Mouse (Mus musculus) adipocyte (in vitro differentiated cells): Measurements from ENCODE around the gene Rbp7.
"Not testable (repeated sequence)": the region's sequence is repeated elsewhere in the genome, so short reads cannot be mapped to it uniquely, and the experiment has no call there.

Experiments used
- DNase-seq: peaks from one replicate; pipeline ENCODE4 v3.0.0-alpha.2; 2016; ENCODE audit warnings: low spot score

The Rbp7 gene

GRCm38 (mm10) chr4:149457163-149457562 lies 2.4 kb upstream of the Rbp7 start:
- not testable (repeated sequence) for DNase-seq

- DNase-seq: no peak
Measured at GRCm38 (mm10) chr4:149454263-149454662, 515 bp downstream of the Rbp7 start.

DNA sequence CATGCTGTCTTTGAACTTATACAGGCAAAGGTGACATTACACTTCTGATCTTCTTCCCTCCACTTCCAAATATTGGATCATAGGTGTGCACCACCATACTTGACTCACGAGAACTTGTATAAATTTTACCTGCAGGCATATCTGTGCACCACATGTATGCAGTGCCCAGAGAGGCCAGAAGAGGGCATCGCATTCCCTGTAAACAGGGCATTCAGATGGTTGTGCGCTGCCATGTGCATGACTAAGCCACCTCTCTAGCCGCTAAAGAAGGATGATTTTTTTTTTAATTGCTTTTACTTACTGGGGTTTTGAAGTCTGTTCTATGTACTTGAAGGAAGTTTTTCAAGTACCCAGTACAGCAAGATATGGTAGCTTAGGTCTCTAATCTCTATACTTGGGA lies 1.1 kb downstream of the Rbp7 start:
- no peak for DNase-seq

GRCm38 (mm10) chr4:149450636-149451035 lies 4.1 kb downstream of the Rbp7 start:
- no peak for DNase-seq

- no peak for DNase-seq
Measured at GRCm38 (mm10) chr4:149446309-149446708, 8.5 kb downstream of the Rbp7 start.

DNA sequence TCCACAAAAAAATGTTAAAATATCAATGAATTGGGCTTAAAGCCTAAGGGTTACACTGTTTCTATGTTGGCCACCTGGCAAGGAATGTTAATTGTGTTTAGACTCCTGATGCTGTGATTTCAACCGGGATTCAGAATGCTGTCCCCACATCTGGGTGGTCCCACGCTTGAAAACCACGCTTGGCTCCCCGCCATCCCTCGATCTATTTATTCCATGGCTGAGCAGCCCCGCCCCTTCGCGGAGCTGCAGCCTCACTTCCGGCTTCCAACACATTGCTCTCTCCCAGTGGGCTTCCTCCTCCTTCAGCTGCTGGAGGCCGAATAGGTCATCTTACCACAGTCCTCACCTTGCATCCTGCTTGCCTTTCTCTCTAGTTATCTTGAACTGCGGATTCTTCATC lies 8.9 kb downstream of the Rbp7 start:
- no peak for DNase-seq

- DNase-seq: peak; percentile 92
Measured at GRCm38 (mm10) chr4:149444964-149445701, 9.6 kb downstream of the Rbp7 start.

- DNase-seq: no peak
Measured at GRCm38 (mm10) chr4:149444465-149444864, 10.3 kb downstream of the Rbp7 start.

DNA sequence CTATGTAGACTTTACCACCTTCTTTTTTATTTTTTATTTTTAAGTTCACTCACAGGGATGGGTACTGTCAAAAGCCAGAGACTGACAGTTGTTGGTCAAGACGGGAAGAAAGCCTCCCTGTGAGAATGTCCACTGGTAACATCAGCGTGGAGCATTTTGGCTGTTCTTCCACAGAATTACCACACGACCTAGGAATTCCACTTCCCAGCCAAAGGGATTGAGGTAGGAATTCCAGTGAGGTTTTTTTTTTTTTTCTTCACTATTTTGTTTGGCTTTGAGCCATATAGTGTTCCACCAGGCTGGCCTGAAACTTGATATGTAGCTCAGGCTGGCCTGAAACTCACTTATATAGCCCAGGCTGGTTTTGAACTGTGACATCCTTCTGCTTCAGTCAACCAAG lies 12.3 kb downstream of the Rbp7 start:
- peak; percentile 73 for DNase-seq

DNA sequence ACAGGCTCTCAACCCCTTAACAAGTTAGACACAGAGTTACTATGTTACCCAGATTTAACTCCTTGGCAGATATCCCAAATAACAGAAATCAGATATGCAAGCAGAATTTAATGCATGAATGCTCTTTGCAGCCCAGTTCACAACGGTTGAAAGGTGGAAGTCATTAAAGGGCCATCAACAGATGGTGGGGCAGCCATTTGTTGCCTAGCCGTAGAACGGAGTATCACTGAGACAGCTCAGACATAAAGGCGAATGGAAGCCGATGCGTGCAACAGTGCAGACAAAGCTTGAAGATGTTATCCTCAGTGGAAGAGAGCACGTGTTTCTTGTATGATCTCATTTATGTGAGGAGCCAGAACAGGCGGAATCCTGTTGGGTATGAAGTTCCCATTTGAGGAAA lies 14.2 kb downstream of the Rbp7 start:
- no peak for DNase-seq

DNA sequence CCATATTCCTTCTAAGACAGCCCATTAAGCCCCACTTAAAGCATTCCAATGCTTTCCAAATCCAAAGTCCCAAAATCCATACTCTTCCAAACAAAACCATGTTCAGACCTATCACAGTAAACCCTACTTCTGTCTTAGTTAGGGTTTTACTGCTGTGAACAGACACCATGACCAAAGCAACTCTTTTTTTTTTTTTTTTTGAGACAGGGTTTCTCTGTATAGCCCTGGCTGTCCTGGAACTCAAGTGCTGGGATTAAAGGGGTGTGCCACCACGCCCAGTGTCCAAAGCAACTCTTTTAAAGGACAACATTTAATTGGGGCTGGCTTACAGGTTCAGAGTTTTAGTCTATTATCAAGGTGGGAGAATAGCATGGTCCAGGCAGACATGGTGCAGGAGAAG lies 22.9 kb downstream of the Rbp7 start:
- DNase-seq: not testable (repeated sequence)

DNA sequence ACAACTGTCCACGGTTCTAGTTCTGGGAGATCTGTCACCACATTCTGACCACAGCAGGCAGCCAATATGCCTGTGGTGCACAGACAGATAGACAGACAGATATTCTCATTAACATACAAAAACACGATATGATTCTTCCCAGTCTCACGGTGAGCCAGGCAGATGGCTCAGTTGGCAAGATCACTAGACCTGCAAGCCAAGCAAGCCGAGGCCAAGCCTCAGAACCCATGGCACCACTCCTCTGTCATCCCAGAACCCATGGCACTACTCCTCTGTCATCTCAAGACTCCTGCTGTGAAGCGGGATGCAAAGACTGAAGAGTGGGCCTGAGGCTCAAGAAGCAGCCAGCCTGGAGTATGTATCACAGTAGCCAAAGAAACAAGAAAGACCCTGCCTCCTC lies 25.2 kb downstream of the Rbp7 start:
- DNase-seq: no peak

DNA sequence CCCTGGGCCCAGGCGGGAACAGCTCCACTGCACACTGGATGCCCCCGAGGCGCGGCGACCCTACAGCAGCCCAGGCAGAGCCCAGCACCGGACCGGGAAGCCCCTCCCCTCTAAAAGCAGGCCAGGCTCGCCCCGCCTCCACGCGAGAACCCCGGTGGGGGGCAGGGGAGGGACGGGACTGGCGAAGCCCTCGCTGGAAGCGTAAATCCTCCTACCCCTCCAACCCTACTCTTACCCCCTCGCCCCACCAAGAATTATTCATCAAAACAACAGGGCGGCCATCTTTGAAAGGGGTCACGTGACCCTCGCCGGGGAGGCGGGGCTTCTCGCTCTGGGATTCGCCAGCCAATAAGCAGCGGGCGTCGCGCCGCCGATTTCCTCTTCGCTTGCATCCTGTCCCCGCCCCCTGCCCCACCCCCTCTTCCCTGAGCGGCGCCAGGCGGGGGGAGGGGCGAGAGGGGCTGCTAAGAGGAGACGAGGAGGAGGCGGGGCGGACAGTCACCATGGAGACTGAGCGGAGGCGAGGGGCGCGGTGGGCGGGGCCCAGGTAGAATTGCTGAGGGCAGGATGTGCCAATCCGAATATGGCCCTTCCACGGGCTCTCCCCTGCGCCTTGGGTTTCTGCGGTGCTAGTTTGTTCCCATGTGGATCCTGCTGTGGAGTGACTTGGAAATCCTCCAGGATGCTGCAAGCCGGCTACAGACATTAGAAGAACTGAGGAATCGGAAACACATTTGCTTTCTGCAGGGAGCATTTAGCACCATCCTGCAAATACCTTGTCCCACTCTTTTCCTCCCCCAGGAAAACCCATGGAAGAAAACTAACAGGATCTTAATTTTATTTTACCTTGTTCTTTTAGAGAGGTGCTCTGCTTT lies 28.2 kb downstream of the Rbp7 start, which contains the start of gene Ube4b:
Gene Ube4b, minus strand, starts transcription at position 425 of the 875 bp plus-strand sequence.
- peak; percentile 96 for DNase-seq

GRCm38 (mm10) chr4:149425801-149426292 lies 28.9 kb downstream of the Rbp7 start:
- peak; percentile 54 for DNase-seq

DNA sequence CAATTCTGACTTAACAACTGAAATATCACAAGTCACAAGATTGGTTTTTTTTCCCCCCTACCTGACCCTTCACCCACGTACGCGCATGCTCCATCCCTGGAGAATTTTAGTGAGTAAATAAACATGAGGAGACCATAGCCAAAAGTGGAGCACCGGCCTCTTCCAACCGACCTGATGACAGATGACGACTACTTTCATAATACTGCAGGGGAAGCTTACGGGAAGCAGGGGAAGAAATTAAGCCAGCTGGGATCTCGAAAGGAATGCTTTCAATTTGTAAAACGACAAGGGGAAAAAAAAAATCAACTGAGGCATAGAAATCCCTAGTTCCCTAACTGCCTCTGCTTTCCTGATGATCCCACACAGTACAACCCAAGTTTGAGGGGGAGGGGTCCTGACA lies 30.0 kb downstream of the Rbp7 start:
- peak; percentile 84 for DNase-seq

DNA sequence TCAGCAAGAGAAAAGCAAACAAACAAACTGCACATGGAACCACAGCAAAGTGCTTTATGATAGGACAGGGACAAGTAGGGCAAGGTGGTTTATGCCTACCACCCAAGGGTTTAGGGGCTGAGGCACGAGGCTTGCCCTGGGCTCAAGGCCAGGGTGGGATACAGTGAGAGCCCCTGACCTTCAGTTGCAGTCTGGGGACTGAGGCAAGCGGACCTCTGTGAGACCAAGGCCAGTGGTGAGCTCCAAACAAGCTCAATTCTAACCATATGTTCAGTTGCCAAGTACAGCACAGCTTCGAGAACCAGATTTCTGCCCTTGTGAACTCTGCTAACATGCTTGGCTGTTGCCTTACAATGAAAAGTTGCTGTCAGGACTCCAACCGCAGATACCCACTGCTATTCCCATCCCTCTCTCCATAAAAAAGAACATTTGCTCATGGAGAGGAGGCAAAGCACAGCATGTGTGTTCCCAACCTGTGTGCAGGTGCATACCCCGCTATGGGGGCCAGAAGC lies 36.9 kb downstream of the Rbp7 start:
- peak; percentile 23 for DNase-seq

DNA sequence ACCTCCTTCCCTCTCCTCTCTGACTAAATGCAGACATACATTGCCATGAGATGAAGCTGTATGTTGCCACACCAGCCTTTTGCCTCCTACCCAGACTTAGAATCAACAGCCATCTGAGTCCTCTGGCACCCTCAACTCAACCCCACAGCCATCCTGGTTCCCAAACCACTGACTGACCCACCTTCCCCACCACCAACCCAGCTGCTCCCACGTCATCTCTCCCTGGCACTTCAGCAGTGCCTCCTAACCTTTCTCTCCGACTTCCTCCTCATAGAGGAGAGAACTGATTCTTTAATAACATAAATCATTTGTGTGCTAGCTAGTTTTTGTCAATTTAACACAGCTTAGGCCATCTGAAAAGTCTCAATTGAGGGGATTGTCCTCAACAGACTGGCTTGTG lies 37.8 kb downstream of the Rbp7 start:
- no peak for DNase-seq

DNA sequence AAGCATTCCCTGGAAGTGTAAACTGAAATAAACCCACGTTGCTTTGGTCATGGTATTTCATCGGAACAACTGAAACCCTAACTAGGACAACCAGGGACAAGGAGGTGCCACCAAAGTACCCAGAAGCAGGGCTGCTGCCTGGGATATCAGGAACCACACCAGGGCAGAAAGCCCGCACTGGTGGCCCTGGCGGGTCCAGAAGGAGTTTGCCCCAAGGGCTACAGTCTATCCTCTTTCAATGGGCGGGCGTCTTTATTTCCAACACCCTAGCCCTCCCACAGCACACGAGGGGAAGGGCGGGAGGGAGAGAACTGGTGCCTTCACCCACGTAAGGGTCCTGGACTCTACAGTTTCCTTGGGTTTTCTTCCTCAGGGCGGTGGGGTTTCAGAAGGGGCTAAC lies 38.4 kb downstream of the Rbp7 start:
- no peak for DNase-seq

GRCm38 (mm10) chr4:149415651-149416169 lies 39.1 kb downstream of the Rbp7 start:
- no peak for DNase-seq

DNA sequence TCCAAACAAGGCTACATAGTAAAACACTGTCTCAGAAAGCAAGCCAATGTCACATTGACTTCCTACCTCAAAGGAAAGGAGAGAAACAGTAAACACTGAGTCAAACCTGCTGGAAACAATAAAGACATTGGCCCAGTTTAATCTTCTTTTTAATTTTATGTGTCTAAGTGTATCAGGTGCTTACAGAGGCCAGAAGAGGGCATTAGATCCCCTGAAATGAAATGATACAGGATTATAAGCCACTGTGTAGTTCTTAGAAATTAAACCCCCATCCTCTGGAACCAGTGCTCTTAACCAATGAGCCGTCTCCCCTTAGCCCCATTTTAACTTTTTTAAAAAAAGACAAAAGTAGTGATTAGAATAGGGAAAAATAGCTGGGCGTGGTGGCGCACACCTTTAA lies 40.5 kb downstream of the Rbp7 start:
- DNase-seq: no peak

DNA sequence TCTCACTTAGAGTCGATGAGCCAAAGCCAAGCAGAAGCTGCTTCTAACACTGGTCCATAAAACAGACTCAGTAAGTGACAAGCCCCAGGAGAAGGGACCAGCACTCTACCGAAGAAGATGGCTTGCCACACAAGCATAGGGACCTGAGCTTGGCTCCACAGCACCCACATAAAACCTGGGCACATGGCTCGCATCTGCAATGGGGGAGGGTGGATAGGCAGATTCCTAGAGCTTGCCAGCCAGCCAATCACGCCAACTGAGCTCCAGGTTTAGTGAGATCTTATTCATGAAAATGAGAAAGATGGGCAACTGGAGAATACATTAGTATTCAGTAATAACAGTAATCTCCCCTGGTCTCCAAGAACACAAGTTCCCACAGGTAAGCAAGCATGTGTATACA lies 45.0 kb downstream of the Rbp7 start:
- DNase-seq: no peak

- DNase-seq: no peak
Measured at GRCm38 (mm10) chr4:149408331-149408730, 46.4 kb downstream of the Rbp7 start.

DNA sequence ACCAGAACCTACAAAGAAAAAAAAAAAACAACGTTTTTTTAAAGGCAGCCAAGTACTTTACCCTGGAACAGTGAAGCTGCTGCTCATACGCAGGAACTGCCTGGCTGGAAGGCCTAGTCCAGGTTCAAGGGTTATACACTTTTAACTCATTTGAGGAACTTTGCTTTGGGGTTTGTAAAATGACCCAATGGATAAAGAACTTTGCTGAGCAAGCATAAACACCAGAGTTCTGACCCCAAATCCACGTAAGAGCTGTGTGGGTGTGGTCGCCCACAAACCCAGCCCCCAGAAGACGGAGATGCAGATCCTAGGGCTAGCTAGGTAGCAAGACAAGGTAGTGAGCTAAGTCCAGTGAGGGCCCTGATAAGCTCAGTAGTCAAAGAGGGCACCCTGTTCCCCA lies 47.3 kb downstream of the Rbp7 start:
- DNase-seq: no peak
